In genomic region chr3:95005651-95006050, GRCm38 (mm10) we compare ENCODE assay signal across 13 mouse cellular contexts.
"Had no signal": no experiment of that assay in that cellular context is flagged by ENCODE, and none has a peak within 500 bp of the region (broad histone marks: within the 10 kb centered on the region; RNA-seq: fewer than 3 reads in every experiment).

No protein-coding gene starts in this region.

- H3K27ac ChIP-seq: midbrain, embryonic 12.5 days; neural tube, embryonic 12.5 days; stomach, embryonic 15.5 days; stomach, postnatal 0 days had no signal

- H3K4me3 ChIP-seq: midbrain, embryonic 10.5 days; midbrain, embryonic 12.5 days; neural tube, embryonic 12.5 days; stomach, embryonic 15.5 days had no signal

- H3K9me3 ChIP-seq: midbrain, embryonic 10.5 days; midbrain, embryonic 12.5 days; neural tube, embryonic 12.5 days; stomach, embryonic 15.5 days had no signal

- H3K9ac ChIP-seq: lung, embryonic 14.5 days; midbrain, embryonic 12.5 days; neural tube, embryonic 12.5 days; stomach, embryonic 15.5 days had no signal

- DNase-seq: lung, adult 18-20 months; lung, embryonic 14.5 days; lung, postnatal 10 days; lung, postnatal 4 days; midbrain, embryonic 14.5 days; right cerebral cortex, postnatal 14 days; thymus, adult 2 months; thymus, postnatal 25 days had no signal

- H3K4me2 ChIP-seq: lung, embryonic 14.5 days; midbrain, embryonic 12.5 days; neural tube, embryonic 12.5 days; stomach, embryonic 15.5 days had no signal

- H3K27me3 ChIP-seq: midbrain, embryonic 12.5 days; neural tube, embryonic 12.5 days; stomach, embryonic 15.5 days had no signal
